Mouse (Mus musculus): Measurements from ENCODE around the gene Zfp287. TPM values are rescaled to one million over a fixed set of nuclear protein-coding genes. Genes with fewer than 3 reads are reported as not detected.

The Zfp287 gene
- polyA plus RNA-seq, 1 experiment from 2014 or later = 25.5 TPM

DNA sequence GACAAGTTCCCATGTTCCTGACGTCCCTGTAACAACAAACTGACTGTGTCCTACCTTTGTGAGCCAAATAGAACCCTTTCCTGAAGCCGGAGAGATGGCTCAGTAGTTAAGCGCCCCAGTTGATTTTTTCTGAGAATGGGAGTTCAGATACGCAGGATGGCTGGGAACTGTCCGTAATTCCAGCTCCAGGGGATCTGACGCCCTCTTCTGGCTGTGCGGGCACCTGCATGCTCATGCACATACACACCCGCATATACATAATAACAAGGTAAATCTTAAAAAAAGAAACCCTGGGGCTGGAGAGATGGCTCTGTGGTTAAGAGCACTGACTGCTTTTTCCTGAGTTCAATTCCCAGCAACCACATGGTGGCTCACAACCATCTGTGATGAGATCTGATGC lies 36.6 kb downstream of the Zfp287 start:
- Histone ChIP-seq H3K9me3 (no peaks in the 10 kb centered on the region), H3K36me3 (no peaks in the 10 kb centered on the region), H3K9ac (replicated peaks) (no peak overlapping the region), H3K27ac (replicated peaks) (no peak overlapping the region), H3K4me1 (no peaks in the 10 kb centered on the region), H3K4me2 (replicated peaks) (no peak overlapping the region), H3K27me3 (no peaks in the 10 kb centered on the region), H3K4me3 (no peak overlapping the region)
- 93% methylated on average over 8 of the region's 8 CpGs for WGBS
- ATAC-seq (replicated peaks) = no peak

GRCm38 (mm10) chr11:62693299-62694184 lies 38.2 kb downstream of the Zfp287 start:
- WGBS = 23% methylated on average over 11 of the region's 11 CpGs
- no peaks in the 10 kb centered on the region for H3K36me3 ChIP-seq
- no peak overlapping the region for H3K27ac ChIP-seq (replicated peaks)
- ATAC-seq (replicated peaks) = peak; percentile 87
- H3K4me3 ChIP-seq = no peak overlapping the region
- H3K9ac ChIP-seq (replicated peaks) = no peak overlapping the region
- no peaks in the 10 kb centered on the region for H3K4me1 ChIP-seq
- no peaks in the 10 kb centered on the region for H3K9me3 ChIP-seq
- H3K4me2 ChIP-seq (replicated peaks) = no peak overlapping the region
- H3K27me3 ChIP-seq = no peaks in the 10 kb centered on the region

DNA sequence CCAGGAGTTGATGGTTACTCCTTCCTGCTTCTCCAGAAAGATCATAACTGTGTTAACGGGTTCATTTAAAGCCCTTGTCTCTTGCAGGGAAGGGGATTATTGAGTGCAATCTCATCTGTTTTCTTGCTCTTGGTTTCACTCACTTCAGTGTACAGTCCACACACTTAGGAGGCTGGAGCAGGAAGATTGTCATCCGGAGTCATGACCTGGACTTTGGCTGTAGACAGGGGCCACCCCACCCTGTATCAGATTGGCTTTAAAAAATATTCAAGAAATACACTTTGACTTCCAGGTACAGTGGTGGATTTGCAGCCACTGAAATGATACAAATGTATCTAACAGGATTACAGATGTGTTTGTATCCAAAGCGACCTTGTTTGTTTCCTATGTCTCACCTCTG lies 40.1 kb downstream of the Zfp287 start:
- H3K4me3 ChIP-seq = no peak overlapping the region
- H3K9ac ChIP-seq (replicated peaks) = no peak overlapping the region
- no peaks in the 10 kb centered on the region for H3K27me3 ChIP-seq
- WGBS = 92% methylated on average over 3 of the region's 3 CpGs
- H3K4me1 ChIP-seq = no peaks in the 10 kb centered on the region
- no peak for ATAC-seq (replicated peaks)
- no peak overlapping the region for H3K27ac ChIP-seq (replicated peaks)
- no peak overlapping the region for H3K4me2 ChIP-seq (replicated peaks)
- no peaks in the 10 kb centered on the region for H3K36me3 ChIP-seq
- H3K9me3 ChIP-seq = no peaks in the 10 kb centered on the region

DNA sequence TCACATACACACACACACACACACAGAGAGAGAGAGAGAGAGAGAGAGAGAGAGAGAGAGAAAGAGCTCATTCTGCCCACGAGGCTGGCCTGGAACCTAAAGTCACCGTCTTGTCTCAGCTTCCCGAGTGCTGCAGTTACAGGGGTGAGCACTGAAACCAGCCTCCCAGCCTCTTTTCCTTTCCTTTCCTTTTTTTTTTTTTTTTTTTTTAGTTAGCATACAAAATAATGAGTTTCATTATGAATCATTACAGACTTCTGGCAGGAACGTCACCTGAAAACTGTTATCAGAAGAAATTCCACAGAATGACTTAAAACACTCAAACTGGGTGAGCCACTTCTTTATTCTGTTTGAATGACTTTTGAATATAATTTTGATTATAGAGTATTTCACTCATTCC lies 51.8 kb downstream of the Zfp287 start:
- no peak overlapping the region for H3K27ac ChIP-seq (replicated peaks)
- H3K4me2 ChIP-seq (replicated peaks) = no peak overlapping the region
- ATAC-seq (replicated peaks) = no peak
- peaks cover 6% of the 10 kb centered on the region; the same call in 1 of the 2 replicates for H3K4me1 ChIP-seq
- no peaks in the 10 kb centered on the region for H3K36me3 ChIP-seq
- no peak overlapping the region for H3K4me3 ChIP-seq
- H3K9ac ChIP-seq (replicated peaks) = no peak overlapping the region
- H3K9me3 ChIP-seq = no peaks in the 10 kb centered on the region
- 82% methylated on average over 4 of the region's 4 CpGs for WGBS
- H3K27me3 ChIP-seq = no peaks in the 10 kb centered on the region

- ATAC-seq (replicated peaks) = no peak
- Histone ChIP-seq H3K9ac (replicated peaks) (no peak overlapping the region), H3K4me2 (replicated peaks) (no peak overlapping the region), H3K4me1 (peaks cover 6% of the 10 kb centered on the region; the same call in 1 of the 2 replicates), H3K27me3 (no peaks in the 10 kb centered on the region), H3K9me3 (no peaks in the 10 kb centered on the region), H3K27ac (replicated peaks) (no peak overlapping the region), H3K4me3 (no peak overlapping the region), H3K36me3 (no peaks in the 10 kb centered on the region)
- WGBS = 93% methylated on average over 7 of the region's 7 CpGs
Observed at GRCm38 (mm10) chr11:62678778-62679354, 52.8 kb downstream of the Zfp287 start.

DNA sequence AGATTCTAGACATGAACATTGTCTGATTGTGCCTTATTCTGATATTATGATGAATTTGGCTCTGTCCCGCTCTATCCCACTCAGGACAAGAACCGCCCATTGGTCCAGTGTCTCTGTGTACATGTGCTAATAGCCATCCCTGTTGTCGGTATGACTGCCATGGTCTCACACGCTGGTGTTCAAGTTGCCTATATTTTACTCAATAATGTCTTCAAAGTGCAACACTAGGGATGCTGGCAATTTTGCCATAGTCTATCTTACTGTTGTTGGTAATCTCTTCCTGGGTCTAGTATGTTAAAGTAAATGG lies 55.5 kb downstream of the Zfp287 start:
- H3K4me2 ChIP-seq (replicated peaks) = no peak overlapping the region
- WGBS = 94% methylated on average over 4 of the region's 4 CpGs
- no peak overlapping the region for H3K4me3 ChIP-seq
- ATAC-seq (replicated peaks) = peak; percentile 41; the same call in 1 of the 2 replicates
- H3K9me3 ChIP-seq = no peaks in the 10 kb centered on the region
- no peaks in the 10 kb centered on the region for H3K27me3 ChIP-seq
- no peaks in the 10 kb centered on the region for H3K36me3 ChIP-seq
- H3K27ac ChIP-seq (replicated peaks) = no peak overlapping the region
- H3K9ac ChIP-seq (replicated peaks) = no peak overlapping the region
- peaks cover 6% of the 10 kb centered on the region; the same call in 1 of the 2 replicates for H3K4me1 ChIP-seq

GRCm38 (mm10) chr11:62675480-62676289 lies 56.0 kb downstream of the Zfp287 start:
- peak overlapping the region; percentile 23 for H3K4me3 ChIP-seq
- H3K4me2 ChIP-seq (replicated peaks) = peak overlapping the region; percentile 43
- no peaks in the 10 kb centered on the region for H3K27me3 ChIP-seq
- H3K9ac ChIP-seq (replicated peaks) = peak overlapping the region; percentile 48
- peak; percentile 96 for ATAC-seq (replicated peaks)
- H3K36me3 ChIP-seq = no peaks in the 10 kb centered on the region
- WGBS = 15% methylated on average over 17 of the region's 17 CpGs
- peaks cover 6% of the 10 kb centered on the region; the same call in 1 of the 2 replicates for H3K4me1 ChIP-seq
- no peaks in the 10 kb centered on the region for H3K9me3 ChIP-seq
- no peak overlapping the region for H3K27ac ChIP-seq (replicated peaks)

GRCm38 (mm10) chr11:62670006-62670405 lies 61.7 kb downstream of the Zfp287 start:
- no peaks in the 10 kb centered on the region for H3K9me3 ChIP-seq
- H3K4me3 ChIP-seq = no peak overlapping the region
- H3K27me3 ChIP-seq = no peaks in the 10 kb centered on the region
- H3K4me1 ChIP-seq = peaks cover 8% of the 10 kb centered on the region; the same call in 1 of the 2 replicates
- WGBS = 76% methylated on average over 6 of the region's 6 CpGs
- no peak overlapping the region for H3K27ac ChIP-seq (replicated peaks)
- no peak for ATAC-seq (replicated peaks)
- no peak overlapping the region for H3K9ac ChIP-seq (replicated peaks)
- H3K36me3 ChIP-seq = no peaks in the 10 kb centered on the region
- no peak overlapping the region for H3K4me2 ChIP-seq (replicated peaks)

GRCm38 (mm10) chr11:62669471-62669870 lies 62.2 kb downstream of the Zfp287 start:
- H3K4me3 ChIP-seq = no peak overlapping the region
- H3K4me1 ChIP-seq = peaks cover 8% of the 10 kb centered on the region; the same call in 1 of the 2 replicates
- H3K27ac ChIP-seq (replicated peaks) = no peak overlapping the region
- H3K36me3 ChIP-seq = no peaks in the 10 kb centered on the region
- ATAC-seq (replicated peaks) = no peak
- H3K9ac ChIP-seq (replicated peaks) = no peak overlapping the region
- H3K9me3 ChIP-seq = no peaks in the 10 kb centered on the region
- H3K4me2 ChIP-seq (replicated peaks) = no peak overlapping the region
- 41% methylated on average over 12 of the region's 12 CpGs for WGBS
- H3K27me3 ChIP-seq = no peaks in the 10 kb centered on the region

- ATAC-seq (replicated peaks) = no peak
- Histone ChIP-seq H3K4me3 (no peak overlapping the region), H3K36me3 (no peaks in the 10 kb centered on the region), H3K4me1 (peaks cover 8% of the 10 kb centered on the region; the same call in 1 of the 2 replicates), H3K9ac (replicated peaks) (no peak overlapping the region), H3K27me3 (no peaks in the 10 kb centered on the region), H3K4me2 (replicated peaks) (no peak overlapping the region), H3K9me3 (no peaks in the 10 kb centered on the region), H3K27ac (replicated peaks) (no peak overlapping the region)
- WGBS = 91% methylated on average over 5 of the region's 5 CpGs
Observed at GRCm38 (mm10) chr11:62668986-62669385, 62.7 kb downstream of the Zfp287 start.

DNA sequence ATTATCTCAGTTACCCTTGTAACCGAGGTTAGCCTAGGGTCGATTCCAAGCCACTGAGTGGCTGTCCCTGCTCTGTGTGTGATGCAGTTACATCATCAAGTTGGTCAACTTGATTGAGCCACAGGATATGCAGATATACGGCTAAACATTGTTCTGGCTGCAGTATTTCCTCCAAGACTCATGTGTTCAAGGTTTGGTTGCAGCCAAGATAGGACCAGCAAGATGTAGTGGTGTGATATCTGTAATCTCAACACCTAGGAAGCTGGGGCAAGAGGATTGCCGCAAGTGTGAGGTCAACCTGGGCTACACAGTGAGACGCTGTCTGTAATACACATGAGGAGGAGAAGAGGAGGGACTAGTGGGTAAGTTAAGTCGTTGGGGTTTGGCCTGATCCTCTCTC lies 67.5 kb downstream of the Zfp287 start:
- Histone ChIP-seq H3K9ac (replicated peaks) (no peak overlapping the region), H3K9me3 (no peaks in the 10 kb centered on the region), H3K36me3 (no peaks in the 10 kb centered on the region; the same call in 1 of the 2 replicates), H3K4me3 (no peak overlapping the region), H3K27ac (replicated peaks) (no peak overlapping the region), H3K4me1 (peaks cover 1% of the 10 kb centered on the region; the same call in 1 of the 2 replicates), H3K4me2 (replicated peaks) (no peak overlapping the region), H3K27me3 (no peaks in the 10 kb centered on the region)
- WGBS = 89% methylated on average over 6 of the region's 6 CpGs
- no peak for ATAC-seq (replicated peaks)

GRCm38 (mm10) chr11:62660885-62661284 lies 70.8 kb downstream of the Zfp287 start:
- no peak for ATAC-seq (replicated peaks)
- H3K4me1 ChIP-seq = no peaks in the 10 kb centered on the region
- no peaks in the 10 kb centered on the region for H3K9me3 ChIP-seq
- 63% methylated on average over 4 of the region's 4 CpGs for WGBS
- H3K9ac ChIP-seq (replicated peaks) = no peak overlapping the region
- H3K4me3 ChIP-seq = no peak overlapping the region
- H3K27me3 ChIP-seq = no peaks in the 10 kb centered on the region
- H3K27ac ChIP-seq (replicated peaks) = no peak overlapping the region
- no peak overlapping the region for H3K4me2 ChIP-seq (replicated peaks)
- H3K36me3 ChIP-seq = no peaks in the 10 kb centered on the region; the same call in 1 of the 2 replicates

All from forebrain, embryonic 15.5 days (tissue).